Mouse (Mus musculus) midbrain, embryonic 12.5 days (tissue): ENCODE data around the gene Vps8. TPM values are rescaled to one million over a fixed set of nuclear protein-coding genes. Genes with fewer than 3 reads are reported as not detected.

Source experiments
- ATAC-seq: fragments of 200-750 bp; cut with Nextera tagmentation; 2 replicates; pipeline ENCODE4 v1.8.0; 2017; ENCODE audit warnings: low read depth, moderate TSS enrichment, moderate library complexity; ENCODE audit not compliant: low FRiP score
- H3K27ac ChIP-seq: fragments of 300-500 bp; sonication (generic); replicated peaks from 2 replicates; pipeline ENCODE4 v1.5.1; 2016; ENCODE audit warnings: mild to moderate bottlenecking
- H3K27me3 ChIP-seq: fragments of 300-500 bp; sonication (generic); 2 replicates; pipeline ENCODE4 v1.6.1; 2016; ENCODE audit warnings: mild to moderate bottlenecking
- H3K36me3 ChIP-seq: fragments of 300-500 bp; sonication (generic); 2 replicates; pipeline ENCODE4 v1.6.1; 2016
- H3K4me1 ChIP-seq: fragments of 300-500 bp; sonication (generic); 2 replicates; pipeline ENCODE4 v1.6.1; 2016
- H3K4me2 ChIP-seq: fragments of 300-500 bp; sonication (generic); replicated peaks from 2 replicates; pipeline ENCODE4 v1.6.1; 2016; ENCODE audit warnings: mild to moderate bottlenecking, moderate library complexity
- H3K4me3 ChIP-seq: fragments of 300-500 bp; sonication (generic); 2 replicates; pipeline ENCODE4 v1.5.1; 2016; ENCODE audit warnings: mild to moderate bottlenecking
- H3K9ac ChIP-seq: fragments of 300-500 bp; sonication (generic); replicated peaks from 2 replicates; pipeline ENCODE4 v1.6.1; 2016; ENCODE audit warnings: mild to moderate bottlenecking, moderate library complexity
- H3K9me3 ChIP-seq: fragments of 300-500 bp; sonication (generic); 2 replicates; pipeline ENCODE4 v1.6.1; 2016; ENCODE audit warnings: mild to moderate bottlenecking
- WGBS: fragments of 180-500 bp; shearing (Covaris S2); methylation state at CpG from one replicate; pipeline ENCODE4 v1.1.7; 2016; 5-methylcytosine and 5-hydroxymethylcytosine counted together
- polyA plus RNA-seq: library from polyadenylated mRNA; unstranded; fragments of >200 nt; fragmentation: Nextera tagmentation; extraction: Ambion mirVana; gene quantifications from 2 replicates; pipeline ENCODE4 v1.2.1, GENCODE M21; 2016

Gene Vps8
- polyA plus RNA-seq, 1 experiment from 2014 or later, result 32.5 TPM

DNA sequence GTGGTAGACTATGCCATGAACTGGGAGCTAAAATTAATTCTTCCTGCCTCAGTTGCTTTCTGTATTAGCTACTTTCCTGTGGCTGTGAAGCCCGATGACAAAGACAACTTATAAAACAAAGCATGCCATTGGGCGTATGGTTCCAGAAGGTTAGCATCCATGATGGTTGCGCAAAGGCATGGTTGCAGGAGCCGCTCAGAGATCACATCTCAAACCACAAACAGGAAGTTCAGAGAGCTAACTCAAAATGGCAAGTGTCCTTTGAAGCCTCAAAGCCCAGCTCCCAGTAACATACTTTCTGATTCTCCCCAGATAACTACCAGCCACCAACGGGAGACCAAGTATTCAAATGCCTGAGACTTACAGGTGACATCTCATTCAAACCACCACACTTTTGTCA is 266.2 kb downstream of the Vps8 start:
- no peak overlapping the region for H3K27ac ChIP-seq
- 92% methylated on average over 5 of the region's 5 CpGs for WGBS
- ATAC-seq, result no peak
- peaks cover 28% of the 10 kb centered on the region for H3K4me1 ChIP-seq
- peaks cover 38% of the 10 kb centered on the region for H3K36me3 ChIP-seq
- H3K9me3 ChIP-seq, result no peaks in the 10 kb centered on the region
- no peak overlapping the region for H3K4me3 ChIP-seq
- H3K27me3 ChIP-seq, result no peaks in the 10 kb centered on the region
- H3K4me2 ChIP-seq, result no peak overlapping the region
- no peak overlapping the region for H3K9ac ChIP-seq

DNA sequence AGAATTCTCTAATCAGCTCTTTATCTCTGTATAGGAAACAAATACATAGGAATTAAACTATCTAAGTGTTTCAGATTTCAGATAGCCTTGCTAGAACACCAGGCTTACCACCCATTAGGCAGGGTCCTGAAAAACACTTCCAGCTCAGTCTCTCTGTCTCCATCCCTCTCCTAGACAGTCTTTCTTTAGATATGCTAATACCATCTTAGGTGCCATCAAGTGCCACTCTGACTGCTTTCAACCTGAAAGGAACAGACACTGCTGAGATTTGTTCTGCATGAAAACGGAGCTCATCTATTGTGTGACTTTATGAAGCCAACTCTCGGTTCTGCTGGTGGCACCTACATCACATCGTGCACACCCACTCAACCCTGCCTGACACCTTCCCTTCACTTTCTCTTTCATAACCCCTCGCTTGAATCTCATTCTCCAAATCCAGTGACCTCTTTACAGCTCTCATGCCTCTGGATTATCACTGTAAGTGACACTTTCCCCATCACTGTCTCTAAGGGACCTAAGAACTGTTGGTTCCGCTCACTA is 267.4 kb downstream of the Vps8 start:
- ATAC-seq, result no peak
- Histone ChIP-seq H3K9ac (no peak overlapping the region; the same call in 1 of the 2 replicates), H3K27me3 (no peaks in the 10 kb centered on the region), H3K4me3 (0 out of 2 replicates have a peak overlapping the region, but pooled peaks have one; percentile 14), H3K9me3 (no peaks in the 10 kb centered on the region), H3K27ac (no peak overlapping the region), H3K36me3 (peaks cover 36% of the 10 kb centered on the region), H3K4me2 (peak overlapping the region; percentile 87), H3K4me1 (peaks cover 34% of the 10 kb centered on the region)
- 37% methylated on average over 5 of the region's 5 CpGs for WGBS

DNA sequence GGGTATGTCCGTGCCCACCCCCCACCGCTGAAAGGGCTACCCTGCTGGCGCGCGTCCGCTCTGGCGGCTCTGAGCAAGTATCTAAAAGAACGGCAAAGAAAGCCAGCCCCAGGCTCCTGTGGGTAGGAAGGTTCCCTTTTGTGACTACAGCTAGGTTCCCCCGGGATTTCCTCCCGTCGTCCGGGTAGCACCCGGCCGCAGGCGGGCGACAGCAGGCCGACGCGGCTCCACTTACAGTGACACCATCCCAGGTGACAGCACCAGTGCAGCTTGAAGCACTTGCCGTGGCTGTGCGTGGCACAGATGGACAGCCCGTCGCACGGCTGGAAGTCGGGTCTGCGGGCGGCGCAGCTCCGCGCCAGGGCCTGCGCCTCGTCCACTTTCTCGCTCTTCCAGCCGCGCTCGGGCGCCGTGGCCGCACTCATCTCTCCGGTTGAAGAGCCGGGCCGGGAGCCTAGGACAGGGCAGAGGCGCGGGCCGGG is 271.1 kb downstream of the Vps8 start:
- H3K4me1 ChIP-seq, result peaks cover 40% of the 10 kb centered on the region
- H3K9me3 ChIP-seq, result no peaks in the 10 kb centered on the region
- peak overlapping the region; percentile 97 for H3K9ac ChIP-seq
- H3K4me3 ChIP-seq, result peak overlapping the region; percentile 94
- peak overlapping the region; percentile 99 for H3K27ac ChIP-seq
- peak overlapping the region; percentile 87 for H3K4me2 ChIP-seq
- H3K36me3 ChIP-seq, result peaks cover 9% of the 10 kb centered on the region
- under 1% methylated on average over 41 of the region's 45 CpGs for WGBS
- ATAC-seq, result peak; percentile 70
- H3K27me3 ChIP-seq, result no peaks in the 10 kb centered on the region; the same call in 1 of the 2 replicates

Other genes starting within 250 kb of the Vps8 start
- 23.6 and 24.2 TPM in 2 replicates for gene Ephb3, start 218.4 kb upstream of the Vps8 start, polyA plus RNA-seq